Mouse (Mus musculus) stomach, embryonic 14.5 days (tissue): Measurements from ENCODE around the gene Tmcc1. TPM values are rescaled to one million over a fixed set of nuclear protein-coding genes. Genes with fewer than 3 reads are reported as not detected.
A peak's percentile ranks its signal among the peaks of the same experiment; 100 is the strongest.

Experiments used
- ATAC-seq: fragments of 200-750 bp; cut with Nextera tagmentation; 2 replicates; pipeline ENCODE4 v1.8.0; 2017; ENCODE audit warnings: low read depth, moderate TSS enrichment; ENCODE audit not compliant: insufficient number of reproducible peaks, insufficient read depth, low FRiP score
- H3K27ac ChIP-seq: fragments of 300-500 bp; sonication (generic); 2 replicates; pipeline ENCODE4 v1.5.1; 2014; ENCODE audit warnings: mild to moderate bottlenecking, low read length, moderate library complexity, mixed read lengths
- H3K27me3 ChIP-seq: fragments of 300-500 bp; sonication (generic); 2 replicates; pipeline ENCODE4 v1.6.1; 2014; ENCODE audit warnings: low read length, control low read depth, mixed read lengths; ENCODE audit not compliant: control insufficient read depth, insufficient read depth
- H3K36me3 ChIP-seq: fragments of 300-500 bp; sonication (generic); 2 replicates; pipeline ENCODE4 v1.6.1; 2014; ENCODE audit warnings: mild to moderate bottlenecking, control low read depth, low read length, moderate library complexity, mixed read lengths; ENCODE audit not compliant: control insufficient read depth, insufficient read depth
- H3K4me1 ChIP-seq: fragments of 300-500 bp; sonication (generic); 2 replicates; pipeline ENCODE4 v1.6.1; 2014; ENCODE audit warnings: low read length, control low read depth, mixed read lengths; ENCODE audit not compliant: control insufficient read depth, insufficient read depth
- H3K4me2 ChIP-seq: fragments of 300-500 bp; sonication (generic); replicated peaks from 2 replicates; pipeline ENCODE4 v1.6.1; 2014; ENCODE audit warnings: low read depth, low read length, control low read depth
- H3K4me3 ChIP-seq: fragments of 300-500 bp; sonication (generic); 2 replicates; pipeline ENCODE4 v1.5.1; 2014; ENCODE audit warnings: low read depth, low read length, control low read depth
- H3K9ac ChIP-seq: fragments of 300-500 bp; sonication (generic); replicated peaks from 2 replicates; pipeline ENCODE4 v1.6.1; 2014; ENCODE audit warnings: low read depth, mild to moderate bottlenecking, control low read depth, low read length, moderate library complexity, mixed read lengths
- H3K9me3 ChIP-seq: fragments of 300-500 bp; sonication (generic); 2 replicates; pipeline ENCODE4 v1.6.1; 2016; ENCODE audit warnings: low read depth, low read length, control low read depth; ENCODE audit not compliant: control insufficient read depth
- WGBS: fragments of 180-500 bp; shearing (Covaris S2); extraction: QIAGEN DNeasy Blood & Tissue Kit; methylation state at CpG from one replicate; pipeline ENCODE4 v1.1.7; 2014; 5-methylcytosine and 5-hydroxymethylcytosine counted together
- polyA plus RNA-seq: library from polyadenylated mRNA; unstranded; fragments of >200 nt; fragmentation: Nextera tagmentation; extraction: Ambion mirVana; gene quantifications from 2 replicates; pipeline ENCODE4 v1.2.1, GENCODE M21; 2014

Tmcc1 gene
- polyA plus RNA-seq, 1 experiment from 2014 or later = 20.5 TPM

DNA sequence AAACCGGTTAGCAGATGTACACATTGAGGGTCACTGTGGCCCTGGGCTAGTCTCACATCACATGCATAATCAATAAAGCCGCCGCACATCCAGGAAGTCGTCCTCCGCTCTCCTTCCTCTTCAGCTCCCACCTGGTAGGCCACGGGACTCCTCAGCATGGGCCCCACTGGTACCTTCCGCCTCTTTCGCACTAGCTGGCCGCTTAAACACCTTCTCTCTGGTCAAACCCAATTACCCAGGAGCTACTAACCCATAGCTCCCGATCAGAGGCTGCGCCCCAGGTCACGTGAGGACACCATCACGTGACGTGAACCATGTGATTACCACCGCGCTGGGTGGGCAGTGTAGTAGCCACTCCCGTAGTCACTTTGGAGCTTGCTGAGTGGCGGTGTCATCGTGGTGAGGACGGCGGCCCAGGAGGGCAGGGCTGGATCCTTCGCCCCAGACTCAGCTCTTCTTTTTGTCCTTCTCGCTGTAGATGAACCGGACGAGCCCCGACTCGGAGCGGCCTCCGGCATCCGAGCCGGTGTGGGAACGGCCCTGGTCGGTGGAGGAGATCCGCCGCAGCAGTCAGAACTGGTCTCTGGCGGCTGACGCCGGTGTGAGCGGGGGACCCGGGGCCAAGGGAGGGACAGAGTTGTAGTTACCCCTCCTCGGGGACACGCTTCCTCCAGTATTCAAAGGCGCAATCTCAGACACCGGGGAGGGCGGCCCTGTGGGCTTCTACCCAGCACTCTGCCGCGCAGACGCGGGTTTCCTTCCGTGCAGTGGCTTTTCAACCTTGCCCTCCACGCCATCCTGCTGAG lies 14.6 kb upstream of the Tmcc1 start, which contains the start of gene Washc2:
Gene Washc2 (plus strand): TSS at position 310 of the 806 bp plus-strand sequence.
- peak within 1 kb of the TSS; percentile 29; the same call in 1 of the 2 replicates for H3K27ac ChIP-seq
- under 1% methylated on average over 51 of the region's 51 CpGs for WGBS
- peak within 1 kb of the TSS; percentile 68 for H3K9ac ChIP-seq
- peak within 1 kb of the TSS; percentile 70 for H3K4me3 ChIP-seq
- H3K27me3 ChIP-seq = no peaks in the 10 kb centered on the region
- ATAC-seq = peak; percentile 99
- peak within 1 kb of the TSS; percentile 85 for H3K4me2 ChIP-seq
- H3K36me3 ChIP-seq = peaks cover 14% of the 10 kb centered on the region
- peaks cover 6% of the 10 kb centered on the region; the same call in 1 of the 2 replicates for H3K4me1 ChIP-seq
- no peaks in the 10 kb centered on the region for H3K9me3 ChIP-seq

DNA sequence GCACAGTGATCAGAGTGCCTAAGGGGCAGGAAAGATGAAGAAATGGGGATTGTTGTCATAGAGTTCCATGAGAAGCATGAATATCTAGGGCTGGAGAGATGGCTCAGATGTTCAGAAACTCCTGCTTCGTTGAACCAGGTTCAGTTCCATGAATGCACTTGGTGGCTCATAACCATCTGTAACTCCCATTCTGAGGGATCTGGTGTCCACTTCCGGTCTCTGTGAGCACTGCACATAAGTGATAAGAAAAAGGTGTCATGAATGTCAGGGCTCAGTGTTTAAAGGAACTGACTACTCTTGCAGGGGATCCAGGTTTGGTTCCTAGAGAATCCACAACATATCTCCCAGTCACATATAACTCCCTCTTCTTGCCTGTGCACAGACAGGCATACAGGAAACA lies 6.4 kb upstream of the Tmcc1 start:
- Histone ChIP-seq H3K9me3 (no peaks in the 10 kb centered on the region), H3K4me3 (no peak overlapping the region), H3K4me1 (no peaks in the 10 kb centered on the region), H3K4me2 (no peak overlapping the region), H3K9ac (no peak overlapping the region), H3K27me3 (no peaks in the 10 kb centered on the region), H3K36me3 (no peaks in the 10 kb centered on the region), H3K27ac (no peak overlapping the region)
- ATAC-seq = no peak
- WGBS = 77% methylated on average over 2 of the region's 2 CpGs

DNA sequence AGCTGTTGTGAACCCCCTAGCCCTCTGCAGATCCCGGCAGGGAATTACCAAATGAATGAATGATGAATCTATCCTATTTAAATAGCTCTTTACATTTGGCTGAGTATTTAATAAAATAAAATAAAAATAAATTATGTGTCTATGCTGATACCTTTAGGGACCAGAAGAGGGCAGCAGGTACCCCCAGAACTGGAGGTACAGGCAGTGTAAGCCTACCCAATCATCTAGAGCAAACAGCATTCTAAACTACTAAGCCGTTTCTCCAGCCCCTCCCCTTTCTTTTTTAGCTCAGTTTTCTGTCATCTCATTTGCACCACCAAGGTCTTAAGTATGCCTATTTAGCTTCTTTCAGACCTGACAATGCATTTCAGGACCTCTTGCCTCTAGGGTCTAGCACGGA lies 4.9 kb upstream of the Tmcc1 start:
- H3K4me1 ChIP-seq = no peaks in the 10 kb centered on the region
- no peaks in the 10 kb centered on the region for H3K36me3 ChIP-seq
- H3K4me3 ChIP-seq = no peak overlapping the region
- no peak overlapping the region for H3K9ac ChIP-seq
- H3K9me3 ChIP-seq = no peaks in the 10 kb centered on the region
- no peak overlapping the region for H3K4me2 ChIP-seq
- H3K27me3 ChIP-seq = no peaks in the 10 kb centered on the region
- ATAC-seq = no peak
- 40% methylated on average over 3 of the region's 3 CpGs for WGBS
- no peak overlapping the region for H3K27ac ChIP-seq

DNA sequence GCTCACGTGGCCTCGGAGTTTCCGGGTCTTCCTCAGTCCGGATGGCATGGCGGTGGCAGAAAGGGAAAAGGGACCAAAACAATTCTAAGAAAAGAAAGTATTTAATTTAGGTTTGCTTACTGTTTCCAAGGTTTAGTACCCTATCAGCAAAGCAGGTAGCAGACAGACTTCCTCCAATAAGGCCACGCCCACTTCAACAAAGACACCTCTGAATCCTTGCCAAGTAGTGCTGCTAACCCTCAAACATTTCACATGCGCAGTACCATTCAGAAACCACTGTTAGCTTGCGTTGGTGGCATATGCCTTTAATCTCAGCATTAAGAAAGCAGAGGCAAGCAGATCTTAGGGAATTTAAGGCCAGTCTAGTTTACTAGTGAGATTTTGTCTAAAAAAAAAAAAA lies 2.5 kb upstream of the Tmcc1 start:
- 68% methylated on average over 8 of the region's 8 CpGs for WGBS
- Histone ChIP-seq H3K9me3 (no peaks in the 10 kb centered on the region), H3K27ac (no peak overlapping the region), H3K27me3 (no peaks in the 10 kb centered on the region), H3K4me3 (no peak overlapping the region), H3K4me2 (no peak overlapping the region), H3K4me1 (peaks cover 4% of the 10 kb centered on the region; the same call in 1 of the 2 replicates), H3K36me3 (no peaks in the 10 kb centered on the region), H3K9ac (no peak overlapping the region)
- ATAC-seq = no peak

DNA sequence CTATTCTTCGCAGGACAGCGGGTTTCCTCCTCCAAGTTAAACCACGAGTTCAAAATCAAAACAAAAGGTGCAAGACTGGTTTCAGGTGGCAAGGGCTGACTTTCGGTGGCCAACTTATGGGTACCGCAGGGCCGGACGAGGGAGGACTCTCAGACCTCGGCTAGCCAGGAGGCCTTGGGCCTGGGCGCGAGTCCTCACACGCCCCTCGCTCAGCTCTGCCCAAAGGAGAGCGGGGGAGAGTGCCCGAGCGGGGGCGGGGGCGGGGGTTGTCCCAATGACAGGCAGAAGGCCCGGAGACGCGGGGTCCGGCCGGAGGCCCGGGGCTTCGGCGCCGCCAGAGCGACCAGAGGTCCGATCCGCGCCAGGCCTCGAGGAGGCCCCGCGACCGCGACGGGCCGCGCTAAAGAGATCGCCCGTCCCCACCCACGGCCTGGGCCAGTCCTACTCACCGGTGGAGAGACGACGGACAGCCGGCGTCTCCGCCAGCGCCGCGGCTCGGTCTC lies 426 bp downstream of the Tmcc1 start:
- peak overlapping the region; percentile 71 for H3K27ac ChIP-seq
- WGBS = under 1% methylated on average over 51 of the region's 51 CpGs
- H3K36me3 ChIP-seq = no peaks in the 10 kb centered on the region
- no peaks in the 10 kb centered on the region for H3K9me3 ChIP-seq
- ATAC-seq = peak; percentile 86
- no peaks in the 10 kb centered on the region for H3K27me3 ChIP-seq
- peak overlapping the region; percentile 60 for H3K4me2 ChIP-seq
- H3K4me3 ChIP-seq = peak overlapping the region; percentile 89
- H3K4me1 ChIP-seq = peaks cover 4% of the 10 kb centered on the region; the same call in 1 of the 2 replicates
- H3K9ac ChIP-seq = peak overlapping the region; percentile 83

DNA sequence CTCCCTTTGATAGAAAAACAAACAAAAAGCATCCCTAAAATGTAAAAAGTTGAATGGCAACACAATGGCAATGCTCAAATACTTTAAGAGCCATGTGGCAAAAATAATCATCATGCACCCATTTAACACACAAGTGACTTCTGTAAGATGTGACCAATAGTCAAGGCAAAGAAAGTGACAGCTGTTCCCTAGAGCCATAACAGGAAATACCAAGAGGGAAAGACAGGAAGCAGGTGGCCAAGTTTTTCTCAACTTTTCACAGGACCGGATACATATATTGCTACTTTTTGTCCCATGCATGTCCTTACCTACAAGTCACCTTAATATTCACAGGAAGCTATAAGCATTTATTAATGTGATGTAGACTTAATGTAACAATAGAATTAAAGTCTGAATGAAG lies 3.9 kb downstream of the Tmcc1 start:
- Histone ChIP-seq H3K27me3 (no peaks in the 10 kb centered on the region), H3K4me1 (peaks cover 4% of the 10 kb centered on the region; the same call in 1 of the 2 replicates), H3K36me3 (no peaks in the 10 kb centered on the region), H3K9me3 (no peaks in the 10 kb centered on the region), H3K27ac (no peak overlapping the region), H3K9ac (no peak overlapping the region), H3K4me2 (no peak overlapping the region), H3K4me3 (no peak overlapping the region)
- ATAC-seq = no peak
- WGBS = 72% methylated on average over 1 of the region's 1 CpGs

DNA sequence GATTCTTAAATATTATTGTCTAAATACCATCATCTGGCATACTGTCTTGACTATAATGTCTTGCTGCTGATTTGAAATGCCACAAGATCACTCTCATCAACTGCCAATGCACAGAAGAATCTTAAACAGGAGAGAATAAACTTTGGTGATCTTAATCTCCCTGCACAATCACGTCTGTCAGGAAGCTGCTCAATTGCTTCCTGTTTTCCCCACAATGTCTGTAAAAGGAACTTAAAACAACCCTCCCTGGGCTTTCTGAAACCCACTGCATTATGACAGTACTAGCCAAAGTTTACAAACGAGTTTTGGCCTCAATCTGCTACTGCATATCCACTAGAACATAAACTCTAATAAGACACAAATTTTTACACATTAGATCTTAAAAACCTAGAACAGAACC lies 6.8 kb downstream of the Tmcc1 start:
- no peak for ATAC-seq
- no peaks in the 10 kb centered on the region for H3K36me3 ChIP-seq
- H3K4me2 ChIP-seq = no peak overlapping the region
- H3K27ac ChIP-seq = no peak overlapping the region
- 35% methylated on average over 2 of the region's 2 CpGs for WGBS
- H3K4me3 ChIP-seq = no peak overlapping the region
- H3K9me3 ChIP-seq = no peaks in the 10 kb centered on the region
- H3K27me3 ChIP-seq = no peaks in the 10 kb centered on the region
- H3K4me1 ChIP-seq = peaks cover 4% of the 10 kb centered on the region; the same call in 1 of the 2 replicates
- H3K9ac ChIP-seq = no peak overlapping the region

DNA sequence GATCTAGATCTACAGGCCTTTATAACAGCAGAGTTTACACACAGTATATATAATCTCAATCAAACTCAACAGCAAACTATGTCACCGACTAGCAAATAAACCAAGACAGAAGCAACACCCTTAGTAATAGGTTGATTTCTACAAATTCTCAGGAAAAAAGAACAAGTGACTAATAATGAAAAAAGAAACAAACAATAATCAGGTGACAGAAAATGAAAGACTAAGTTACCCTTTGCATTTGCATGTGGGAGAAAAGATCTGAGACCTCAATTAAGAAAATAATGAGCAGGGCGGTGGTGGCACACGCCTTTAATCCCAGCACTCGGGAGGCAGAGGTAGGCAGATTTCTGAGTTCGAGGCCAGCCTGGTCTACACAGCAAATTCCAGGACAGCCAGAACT lies 9.8 kb downstream of the Tmcc1 start:
- Histone ChIP-seq H3K4me2 (no peak overlapping the region), H3K27ac (no peak overlapping the region), H3K27me3 (no peaks in the 10 kb centered on the region), H3K4me3 (no peak overlapping the region), H3K4me1 (no peaks in the 10 kb centered on the region), H3K36me3 (no peaks in the 10 kb centered on the region), H3K9ac (no peak overlapping the region), H3K9me3 (no peaks in the 10 kb centered on the region)
- ATAC-seq = no peak
- WGBS = 86% methylated on average over 5 of the region's 5 CpGs
